Mouse (Mus musculus): ENCODE results near the gene Syne4. TPM values are rescaled to one million over a fixed set of nuclear protein-coding genes. Genes with fewer than 3 reads are reported as not detected.

Syne4 gene
- polyA plus RNA-seq, 1 experiment from 2014 or later = 12.7 TPM

- no peaks in the 10 kb centered on the region for H3K9me3 ChIP-seq (ENCODE audit: control insufficient read depth, low read length)
- H3K9ac ChIP-seq (replicated peaks; ENCODE audit: low read depth, low read length) = no peak overlapping the region
- 1% methylated on average over 30 of the region's 30 CpGs for WGBS
These were observed 33.2 kb downstream of the Syne4 start for GRCm38 (mm10) chr7:30347828-30348227.

GRCm38 (mm10) chr7:30353279-30353822, 38.7 kb downstream of the Syne4 start:
- Histone ChIP-seq H3K27me3 (ENCODE audit: control insufficient read depth, insufficient read depth, low read length) (no peaks in the 10 kb centered on the region), H3K36me3 (ENCODE audit: control insufficient read depth, insufficient read depth, low read length) (no peaks in the 10 kb centered on the region; the same call in none of the 2 replicates), H3K4me1 (ENCODE audit: control insufficient read depth, insufficient read depth, low read length) (peaks cover 7% of the 10 kb centered on the region; the same call in 1 of the 2 replicates), H3K9ac (replicated peaks; ENCODE audit: low read depth, low read length) (no peak overlapping the region), H3K9me3 (ENCODE audit: control insufficient read depth, low read length) (no peaks in the 10 kb centered on the region), H3K27ac (ENCODE audit: low read depth, low read length) (no peak overlapping the region), H3K4me3 (ENCODE audit: low read depth, low read length) (no peak overlapping the region), H3K4me2 (ENCODE audit: low read depth, low read length) (no peak overlapping the region)
- ATAC-seq (ENCODE audit: low read depth) = 0 out of 2 replicates have a peak, but pooled peaks have one; percentile 36
- WGBS = 13% methylated on average over 6 of the region's 6 CpGs

More at GRCm38 (mm10) chr7:30347828-30348227, 33.2 kb downstream of the Syne4 start:
- H3K27ac ChIP-seq (ENCODE audit: low read depth, low read length) = no peak overlapping the region
- H3K27me3 ChIP-seq (ENCODE audit: control insufficient read depth, insufficient read depth, low read length) = 0 out of 2 replicates have a peak, but pooled peaks cover 3% of the 10 kb centered on the region
- no peak overlapping the region for H3K4me3 ChIP-seq (ENCODE audit: low read depth, low read length)
- peak; percentile 73; the same call in 1 of the 2 replicates for ATAC-seq (ENCODE audit: low read depth)
- no peaks in the 10 kb centered on the region for H3K36me3 ChIP-seq (ENCODE audit: control insufficient read depth, insufficient read depth, low read length)
- 0 out of 2 replicates have a peak overlapping the region, but pooled peaks have one; percentile 11 for H3K4me2 ChIP-seq (ENCODE audit: low read depth, low read length)
- no peaks in the 10 kb centered on the region for H3K4me1 ChIP-seq (ENCODE audit: control insufficient read depth, insufficient read depth, low read length)

- H3K4me1 ChIP-seq (ENCODE audit: control insufficient read depth, insufficient read depth, low read length) = peaks cover 13% of the 10 kb centered on the region
- no peak overlapping the region for H3K4me3 ChIP-seq (ENCODE audit: low read depth, low read length)
- H3K36me3 ChIP-seq (ENCODE audit: control insufficient read depth, insufficient read depth, low read length) = peaks cover under 1% of the 10 kb centered on the region
- WGBS = 84% methylated on average over 4 of the region's 4 CpGs
- no peak overlapping the region for H3K27ac ChIP-seq (ENCODE audit: low read depth, low read length)
- no peak for ATAC-seq (ENCODE audit: low read depth)
- no peak overlapping the region for H3K9ac ChIP-seq (replicated peaks; ENCODE audit: low read depth, low read length)
- no peak overlapping the region for H3K4me2 ChIP-seq (ENCODE audit: low read depth, low read length)
- H3K9me3 ChIP-seq (ENCODE audit: control insufficient read depth, low read length) = no peaks in the 10 kb centered on the region
- H3K27me3 ChIP-seq (ENCODE audit: control insufficient read depth, insufficient read depth, low read length) = no peaks in the 10 kb centered on the region
These were observed 39.5 kb downstream of the Syne4 start for GRCm38 (mm10) chr7:30354059-30354458.

- H3K27ac ChIP-seq (ENCODE audit: low read depth, low read length) = no peak overlapping the region
- H3K36me3 ChIP-seq (ENCODE audit: control insufficient read depth, insufficient read depth, low read length) = peaks cover 8% of the 10 kb centered on the region
- H3K4me1 ChIP-seq (ENCODE audit: control insufficient read depth, insufficient read depth, low read length) = peaks cover 41% of the 10 kb centered on the region
- no peaks in the 10 kb centered on the region for H3K9me3 ChIP-seq (ENCODE audit: control insufficient read depth, low read length)
- H3K27me3 ChIP-seq (ENCODE audit: control insufficient read depth, insufficient read depth, low read length) = no peaks in the 10 kb centered on the region
- H3K4me2 ChIP-seq (ENCODE audit: low read depth, low read length) = peak overlapping the region; percentile 40
- H3K9ac ChIP-seq (replicated peaks; ENCODE audit: low read depth, low read length) = peak overlapping the region; percentile 39; the same call in 1 of the 2 replicates
- H3K4me3 ChIP-seq (ENCODE audit: low read depth, low read length) = no peak overlapping the region; the same call in 1 of the 2 replicates
- ATAC-seq (ENCODE audit: low read depth) = no peak
- 41% methylated on average over 7 of the region's 7 CpGs for WGBS
These were observed 44.0 kb downstream of the Syne4 start for GRCm38 (mm10) chr7:30358378-30359186.

- no peak for ATAC-seq (ENCODE audit: low read depth)
- H3K4me3 ChIP-seq (ENCODE audit: low read depth, low read length) = peak overlapping the region; percentile 16; the same call in 1 of the 2 replicates
- no peak overlapping the region for H3K27ac ChIP-seq (ENCODE audit: low read depth, low read length)
- H3K9me3 ChIP-seq (ENCODE audit: control insufficient read depth, low read length) = no peaks in the 10 kb centered on the region
- no peaks in the 10 kb centered on the region for H3K27me3 ChIP-seq (ENCODE audit: control insufficient read depth, insufficient read depth, low read length)
- peak overlapping the region; percentile 40 for H3K4me2 ChIP-seq (ENCODE audit: low read depth, low read length)
- H3K36me3 ChIP-seq (ENCODE audit: control insufficient read depth, insufficient read depth, low read length) = peaks cover 8% of the 10 kb centered on the region
- H3K4me1 ChIP-seq (ENCODE audit: control insufficient read depth, insufficient read depth, low read length) = peaks cover 42% of the 10 kb centered on the region
- 51% methylated on average over 27 of the region's 31 CpGs for WGBS
- H3K9ac ChIP-seq (replicated peaks; ENCODE audit: low read depth, low read length) = peak overlapping the region; percentile 39
These were observed 44.8 kb downstream of the Syne4 start for GRCm38 (mm10) chr7:30359276-30359865.

GRCm38 (mm10) chr7:30360028-30360427, 45.4 kb downstream of the Syne4 start:
- no peak for ATAC-seq (ENCODE audit: low read depth)
- Histone ChIP-seq H3K9ac (replicated peaks; ENCODE audit: low read depth, low read length) (no peak overlapping the region), H3K9me3 (ENCODE audit: control insufficient read depth, low read length) (no peaks in the 10 kb centered on the region), H3K4me1 (ENCODE audit: control insufficient read depth, insufficient read depth, low read length) (peaks cover 42% of the 10 kb centered on the region), H3K36me3 (ENCODE audit: control insufficient read depth, insufficient read depth, low read length) (peaks cover 8% of the 10 kb centered on the region), H3K4me2 (ENCODE audit: low read depth, low read length) (peak overlapping the region; percentile 80), H3K27ac (ENCODE audit: low read depth, low read length) (no peak overlapping the region), H3K27me3 (ENCODE audit: control insufficient read depth, insufficient read depth, low read length) (no peaks in the 10 kb centered on the region), H3K4me3 (ENCODE audit: low read depth, low read length) (0 out of 2 replicates have a peak overlapping the region, but pooled peaks have one; percentile 16)
- 85% methylated on average over 17 of the region's 17 CpGs for WGBS

GRCm38 (mm10) chr7:30362652-30363343, 48.2 kb downstream of the Syne4 start, which contains the start of gene Lrfn3:
Gene Lrfn3, minus strand, starts transcription at chr7:30362772.
- WGBS = under 1% methylated on average over 30 of the region's 55 CpGs
- H3K4me3 ChIP-seq (ENCODE audit: low read depth, low read length) = peak within 1 kb of the TSS; percentile 73
- H3K4me1 ChIP-seq (ENCODE audit: control insufficient read depth, insufficient read depth, low read length) = peaks cover 42% of the 10 kb centered on the region
- no peaks in the 10 kb centered on the region for H3K27me3 ChIP-seq (ENCODE audit: control insufficient read depth, insufficient read depth, low read length)
- peak; percentile 72 for ATAC-seq (ENCODE audit: low read depth)
- peak within 1 kb of the TSS; percentile 80 for H3K4me2 ChIP-seq (ENCODE audit: low read depth, low read length)
- H3K9ac ChIP-seq (replicated peaks; ENCODE audit: low read depth, low read length) = peak within 1 kb of the TSS; percentile 94
- peaks cover 8% of the 10 kb centered on the region; the same call in 1 of the 2 replicates for H3K36me3 ChIP-seq (ENCODE audit: control insufficient read depth, insufficient read depth, low read length)
- no peaks in the 10 kb centered on the region for H3K9me3 ChIP-seq (ENCODE audit: control insufficient read depth, low read length)
- H3K27ac ChIP-seq (ENCODE audit: low read depth, low read length) = peak within 1 kb of the TSS; percentile 55

GRCm38 (mm10) chr7:30363344-30363738, 48.7 kb downstream of the Syne4 start:
- H3K27ac ChIP-seq (ENCODE audit: low read depth, low read length) = peak overlapping the region; percentile 55
- peak; percentile 22; the same call in 1 of the 2 replicates for ATAC-seq (ENCODE audit: low read depth)
- H3K4me3 ChIP-seq (ENCODE audit: low read depth, low read length) = peak overlapping the region; percentile 73
- WGBS = 49% methylated on average over 6 of the region's 6 CpGs
- no peaks in the 10 kb centered on the region for H3K9me3 ChIP-seq (ENCODE audit: control insufficient read depth, low read length)
- no peaks in the 10 kb centered on the region for H3K27me3 ChIP-seq (ENCODE audit: control insufficient read depth, insufficient read depth, low read length)
- peak overlapping the region; percentile 94 for H3K9ac ChIP-seq (replicated peaks; ENCODE audit: low read depth, low read length)
- H3K36me3 ChIP-seq (ENCODE audit: control insufficient read depth, insufficient read depth, low read length) = peaks cover 8% of the 10 kb centered on the region; the same call in 1 of the 2 replicates
- H3K4me2 ChIP-seq (ENCODE audit: low read depth, low read length) = peak overlapping the region; percentile 80
- H3K4me1 ChIP-seq (ENCODE audit: control insufficient read depth, insufficient read depth, low read length) = peaks cover 38% of the 10 kb centered on the region
